Mouse (Mus musculus) liver, embryonic 13.5 days (tissue): ENCODE data around the gene Rbp7. TPM values are rescaled to one million over a fixed set of nuclear protein-coding genes. Genes with fewer than 3 reads are reported as not detected.
A peak's percentile ranks its signal among the peaks of the same experiment; 100 is the strongest.
"Not testable (repeated sequence)": the region's sequence is repeated elsewhere in the genome, so short reads cannot be mapped to it uniquely, and the experiment has no call there.

Source experiments
- ATAC-seq: fragments of 200-750 bp; cut with Nextera tagmentation; 2 replicates; pipeline ENCODE4 v1.8.0; 2017; ENCODE audit warnings: low read depth, mild to moderate bottlenecking, moderate number of reproducible peaks, moderate library complexity
- DNase-seq: peaks from one replicate; pipeline ENCODE4 v3.0.0; 2022
- H3K27ac ChIP-seq: fragments of 300-500 bp; sonication (generic); 2 replicates; pipeline ENCODE4 v1.5.1; 2015; ENCODE audit warnings: moderate library complexity, mild to moderate bottlenecking, inconsistent platforms
- H3K27me3 ChIP-seq: fragments of 300-500 bp; sonication (generic); 2 replicates; pipeline ENCODE4 v1.6.1; 2015; ENCODE audit warnings: mild to moderate bottlenecking, inconsistent platforms
- H3K36me3 ChIP-seq: fragments of 300-500 bp; sonication (generic); 2 replicates; pipeline ENCODE4 v1.6.1; 2015; ENCODE audit warnings: mild to moderate bottlenecking, inconsistent platforms
- H3K4me1 ChIP-seq: fragments of 300-500 bp; sonication (generic); replicated peaks from 2 replicates; pipeline ENCODE4 v1.6.1; 2015; ENCODE audit warnings: inconsistent platforms
- H3K4me2 ChIP-seq: fragments of 300-500 bp; sonication (generic); 2 replicates; pipeline ENCODE4 v1.6.1; 2015; ENCODE audit warnings: inconsistent platforms, mild to moderate bottlenecking, moderate library complexity
- H3K4me3 ChIP-seq: fragments of 300-500 bp; sonication (generic); replicated peaks from 2 replicates; pipeline ENCODE4 v1.5.1; 2015; ENCODE audit warnings: mild to moderate bottlenecking, inconsistent platforms
- H3K9ac ChIP-seq: fragments of 300-500 bp; sonication (generic); 2 replicates; pipeline ENCODE4 v1.6.1; 2015; ENCODE audit warnings: mild to moderate bottlenecking, inconsistent platforms
- H3K9me3 ChIP-seq: fragments of 300-500 bp; sonication (generic); replicated peaks from 2 replicates; pipeline ENCODE4 v1.6.1; 2016; ENCODE audit warnings: inconsistent platforms
- WGBS: fragments of 180-500 bp; shearing (Covaris S2); methylation state at CpG from one replicate; pipeline ENCODE4 v1.1.7; 2015; ENCODE audit not compliant: insufficient replicate concordance; 5-methylcytosine and 5-hydroxymethylcytosine counted together
- polyA plus RNA-seq: library from polyadenylated mRNA; unstranded; fragments of >200 nt; fragmentation: Nextera tagmentation; extraction: Ambion mirVana; gene quantifications from 2 replicates; pipeline ENCODE4 v1.2.1, GENCODE M21; 2015

Gene Rbp7
- polyA plus RNA-seq, 1 experiment from 2014 or later: not detected

DNA sequence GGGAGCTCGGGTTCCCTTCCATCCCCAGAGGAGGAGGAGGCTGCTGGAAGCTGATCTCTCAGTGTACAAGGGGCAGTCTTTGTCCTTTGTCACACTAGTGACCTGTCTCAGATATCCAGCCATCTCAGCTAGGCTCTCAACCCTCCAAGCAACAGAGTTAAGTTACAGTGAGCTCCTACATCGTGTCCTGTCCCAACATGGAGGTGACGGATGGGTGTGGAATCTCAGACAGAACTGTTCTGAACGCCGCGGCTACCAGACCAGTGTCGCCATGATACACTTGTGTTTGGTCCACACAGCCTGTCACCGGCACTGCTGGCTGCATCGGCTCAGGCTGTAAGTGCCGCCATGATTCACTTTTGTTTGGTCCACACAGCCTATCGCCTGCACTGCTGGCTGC, 22.3 kb upstream of the Rbp7 start, which contains the start of gene Tmem274:
TSS of gene Tmem274 (plus strand) at position 301 of the 400 bp plus-strand sequence.
- 80% methylated on average over 11 of the region's 11 CpGs for WGBS

DNA sequence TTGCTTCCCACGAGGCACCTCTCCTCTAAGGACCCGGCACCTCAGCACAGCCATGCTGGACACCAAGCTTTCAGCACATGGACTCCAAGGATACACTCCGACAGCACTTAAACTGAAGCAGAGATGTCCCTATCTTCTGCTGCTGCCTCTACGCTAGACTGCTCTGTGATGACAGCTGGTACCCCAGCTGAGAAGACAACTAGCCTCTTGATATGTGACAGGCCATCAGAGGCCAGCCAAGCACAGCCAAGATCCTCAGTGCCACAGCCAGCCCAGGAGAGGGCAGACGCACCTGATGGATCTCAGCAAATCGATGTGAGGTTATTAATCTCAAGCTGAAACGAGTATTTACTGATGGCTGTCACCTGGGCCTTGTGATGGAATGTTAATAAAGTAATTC, 20.3 kb upstream of the Rbp7 start:
- Histone ChIP-seq H3K4me3 (no peak overlapping the region), H3K27ac (no peak overlapping the region), H3K36me3 (peaks cover 12% of the 10 kb centered on the region), H3K9me3 (no peaks in the 10 kb centered on the region), H3K4me1 (no peaks in the 10 kb centered on the region), H3K9ac (no peak overlapping the region), H3K4me2 (no peak overlapping the region), H3K27me3 (no peaks in the 10 kb centered on the region)
- DNase-seq (no peak), ATAC-seq (no peak)
- WGBS: 69% methylated on average over 7 of the region's 7 CpGs

More for the DNA sequence above, 22.3 kb upstream of the Rbp7 start, which contains the start of gene Tmem274:
- no peaks in the 10 kb centered on the region for H3K27me3 ChIP-seq
- no peak within 1 kb of the TSS for H3K27ac ChIP-seq
- no peak within 1 kb of the TSS for H3K4me3 ChIP-seq
- no peak for ATAC-seq
- no peaks in the 10 kb centered on the region for H3K9me3 ChIP-seq
- no peak within 1 kb of the TSS for H3K9ac ChIP-seq
- no peaks in the 10 kb centered on the region for H3K4me1 ChIP-seq
- H3K4me2 ChIP-seq: no peak within 1 kb of the TSS
- DNase-seq: no peak
- peaks cover 7% of the 10 kb centered on the region for H3K36me3 ChIP-seq

DNA sequence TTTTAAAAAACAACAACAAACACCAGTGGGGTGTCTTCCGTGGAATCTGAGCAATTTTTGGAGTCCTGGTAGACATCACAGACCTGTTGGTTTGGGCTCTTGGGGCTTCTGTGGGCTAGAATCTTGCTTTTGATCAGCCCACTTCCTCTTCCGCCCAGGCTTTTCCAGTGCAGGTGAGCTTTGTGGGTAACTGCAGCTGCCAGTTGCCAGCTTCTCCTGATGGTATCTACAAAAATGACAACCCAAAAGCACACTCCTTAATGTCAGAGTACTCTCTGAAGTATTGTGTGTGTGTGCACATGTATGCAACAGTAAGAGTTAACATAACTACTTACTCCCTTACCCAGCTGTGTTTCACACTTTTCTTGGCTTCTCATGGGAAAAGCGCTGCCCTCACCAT, 14.8 kb upstream of the Rbp7 start:
- Histone ChIP-seq H3K4me3 (no peak overlapping the region), H3K9ac (no peak overlapping the region), H3K9me3 (no peaks in the 10 kb centered on the region), H3K27me3 (no peaks in the 10 kb centered on the region), H3K27ac (no peak overlapping the region), H3K4me2 (no peak overlapping the region), H3K4me1 (no peaks in the 10 kb centered on the region), H3K36me3 (peaks cover 15% of the 10 kb centered on the region)
- ATAC-seq: no peak
- 64% methylated on average over 3 of the region's 3 CpGs for WGBS
- DNase-seq: no peak

DNA sequence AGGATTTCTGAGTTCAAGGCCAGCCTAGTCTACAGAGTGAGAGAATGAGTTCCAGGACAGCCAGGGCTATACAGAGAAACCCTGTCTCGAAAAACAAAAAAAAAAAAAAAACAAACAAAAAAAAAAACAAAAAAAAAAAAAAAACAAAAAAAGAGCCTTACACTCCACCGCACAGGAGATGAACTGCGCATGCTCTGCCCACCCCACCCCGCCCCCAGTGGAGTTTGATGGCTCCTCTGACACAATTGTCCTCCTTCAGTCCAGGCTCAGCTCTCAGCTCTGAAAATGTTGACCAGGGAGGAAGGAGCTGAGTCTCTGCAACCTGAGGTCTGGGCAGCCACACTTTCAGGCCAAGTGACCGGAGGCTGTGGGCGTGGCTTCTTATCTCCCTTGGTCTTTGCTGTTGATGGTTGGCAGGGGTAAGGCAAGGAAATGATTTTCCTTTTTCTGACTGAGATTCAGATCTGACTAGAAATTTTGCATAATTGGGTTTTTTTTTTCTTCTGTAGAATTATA, 8.7 kb upstream of the Rbp7 start:
- Histone ChIP-seq H3K4me2 (no peak overlapping the region), H3K9me3 (no peaks in the 10 kb centered on the region), H3K9ac (no peak overlapping the region), H3K27ac (no peak overlapping the region), H3K4me1 (no peaks in the 10 kb centered on the region), H3K27me3 (no peaks in the 10 kb centered on the region), H3K4me3 (no peak overlapping the region), H3K36me3 (no peaks in the 10 kb centered on the region)
- WGBS: 46% methylated on average over 6 of the region's 6 CpGs
- DNase-seq: peak; percentile 4
- no peak for ATAC-seq

DNA sequence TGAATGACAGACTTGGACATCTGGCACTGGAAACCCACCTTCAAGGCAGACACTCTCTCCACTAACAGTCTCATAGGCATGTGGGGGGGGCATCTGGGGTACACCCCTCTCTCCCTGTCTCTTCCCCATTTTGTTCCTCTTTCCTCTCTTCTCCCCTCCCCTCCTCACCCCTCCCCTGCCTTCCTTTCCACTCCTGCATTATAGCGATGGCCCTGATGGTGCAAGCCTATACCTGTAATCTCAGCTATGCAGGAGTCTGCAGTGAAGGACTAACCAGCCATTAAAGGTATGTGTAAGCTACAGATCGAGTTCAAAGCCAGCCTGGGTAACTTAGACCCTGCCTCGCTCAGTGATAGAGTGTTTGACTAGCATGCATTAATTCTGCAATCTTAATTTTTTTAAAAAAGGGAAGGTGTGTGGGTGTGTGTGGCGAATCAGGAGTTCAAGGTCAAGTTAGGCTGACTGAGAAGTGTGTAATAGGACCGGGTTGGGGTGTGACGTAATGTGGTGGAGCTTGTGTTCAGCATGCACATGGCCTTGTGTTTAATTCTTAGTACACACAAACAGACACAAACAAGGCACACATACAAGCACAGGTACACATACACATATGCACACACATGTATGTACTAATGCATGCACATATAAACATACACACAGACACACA, 7.7 kb upstream of the Rbp7 start:
- 42% methylated on average over 6 of the region's 6 CpGs for WGBS
- Histone ChIP-seq H3K27me3 (no peaks in the 10 kb centered on the region), H3K4me3 (no peak overlapping the region), H3K4me2 (no peak overlapping the region), H3K36me3 (no peaks in the 10 kb centered on the region), H3K9me3 (no peaks in the 10 kb centered on the region), H3K4me1 (no peaks in the 10 kb centered on the region), H3K9ac (no peak overlapping the region), H3K27ac (no peak overlapping the region)
- DNase-seq (no peak), ATAC-seq (no peak)

DNA sequence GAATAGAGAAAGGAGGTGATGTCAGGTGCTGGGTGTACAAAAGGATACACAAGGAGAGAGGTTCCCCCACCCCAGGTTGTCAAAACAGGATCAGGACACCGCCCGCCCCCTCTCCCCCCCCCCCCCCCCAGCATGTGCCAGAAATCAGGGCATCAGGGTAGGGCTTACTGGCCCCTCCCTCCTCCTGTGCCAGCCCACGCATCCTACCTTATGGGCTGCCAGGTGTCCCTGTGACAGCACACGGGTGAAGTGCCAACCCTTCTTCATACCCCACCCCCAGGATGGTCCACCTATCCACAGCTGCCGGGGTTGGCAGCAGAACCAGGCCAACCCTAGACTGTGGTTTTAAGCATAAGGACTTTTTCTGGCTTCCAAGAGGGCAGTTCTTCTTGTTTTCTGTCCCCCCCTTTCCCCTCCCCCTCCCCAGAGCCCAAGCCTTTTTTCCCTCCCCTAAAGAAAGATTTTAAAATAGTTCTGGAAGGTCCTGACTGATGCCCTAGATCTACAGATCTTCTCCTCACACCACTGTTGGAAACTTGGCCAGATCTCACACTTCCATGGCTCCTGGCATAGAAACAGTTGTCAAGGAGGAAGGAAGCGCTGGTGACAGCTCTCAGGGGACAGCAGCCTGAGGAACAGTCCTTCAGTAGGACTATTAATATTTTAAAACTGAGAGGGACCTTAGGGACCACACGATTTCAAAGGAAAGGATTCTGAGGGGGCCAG, 7.0 kb upstream of the Rbp7 start:
- WGBS: 28% methylated on average over 5 of the region's 7 CpGs
- Histone ChIP-seq H3K27ac (no peak overlapping the region), H3K9me3 (no peaks in the 10 kb centered on the region), H3K4me1 (no peaks in the 10 kb centered on the region), H3K4me2 (no peak overlapping the region), H3K27me3 (no peaks in the 10 kb centered on the region), H3K36me3 (no peaks in the 10 kb centered on the region), H3K9ac (no peak overlapping the region), H3K4me3 (no peak overlapping the region)
- no peak for ATAC-seq
- no peak for DNase-seq

DNA sequence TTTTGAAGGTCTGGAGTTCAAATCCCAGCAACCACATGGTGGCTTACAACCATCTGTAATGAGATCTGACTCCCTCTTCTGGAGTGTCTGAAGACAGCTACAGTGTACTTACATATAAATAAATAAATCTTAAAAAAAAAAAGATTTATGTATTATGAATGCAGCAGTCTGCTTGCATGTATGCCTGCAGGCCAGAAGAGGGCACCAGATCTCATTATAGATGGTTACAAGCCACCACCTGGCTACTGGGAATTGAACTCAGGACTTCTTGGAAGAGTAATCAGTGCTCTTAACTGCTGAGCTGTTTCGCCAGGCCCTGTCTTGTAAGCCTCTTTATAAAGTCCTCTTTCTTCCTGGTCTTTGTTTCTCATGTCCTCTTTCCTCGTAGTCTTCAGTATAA, 5.7 kb upstream of the Rbp7 start:
- not testable (repeated sequence) for H3K27ac ChIP-seq, H3K9ac ChIP-seq, DNase-seq, H3K27me3 ChIP-seq, H3K4me2 ChIP-seq, H3K9me3 ChIP-seq, ATAC-seq, H3K4me3 ChIP-seq, H3K4me1 ChIP-seq, H3K36me3 ChIP-seq
- WGBS: 70% methylated on average over 2 of the region's 2 CpGs

DNA sequence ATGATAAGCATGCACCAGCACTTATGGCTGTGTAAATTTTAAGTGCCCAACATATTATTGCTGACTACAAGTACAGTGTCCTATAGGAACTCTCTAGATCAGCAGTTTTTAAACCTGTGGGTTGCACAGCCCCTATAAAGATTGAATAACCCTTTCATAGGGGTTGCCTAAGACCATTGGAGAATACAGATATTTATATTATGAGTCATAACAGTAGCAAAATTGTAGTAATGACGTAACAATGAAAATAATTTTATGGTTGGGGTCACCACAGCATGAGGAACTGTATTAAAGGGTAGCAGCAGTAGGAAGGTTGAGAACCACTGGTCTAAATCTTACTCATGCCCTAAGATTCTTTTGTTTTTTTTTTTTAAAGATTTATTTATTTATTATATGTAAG, 4.6 kb upstream of the Rbp7 start:
- WGBS: 63% methylated on average over 1 of the region's 1 CpGs
- DNase-seq (no peak), ATAC-seq (no peak)
- no peak overlapping the region for H3K27ac ChIP-seq
- no peaks in the 10 kb centered on the region for H3K9me3 ChIP-seq
- H3K4me3 ChIP-seq: no peak overlapping the region
- no peak overlapping the region for H3K9ac ChIP-seq
- no peaks in the 10 kb centered on the region for H3K36me3 ChIP-seq
- H3K4me2 ChIP-seq: no peak overlapping the region
- no peaks in the 10 kb centered on the region for H3K4me1 ChIP-seq
- no peaks in the 10 kb centered on the region for H3K27me3 ChIP-seq

DNA sequence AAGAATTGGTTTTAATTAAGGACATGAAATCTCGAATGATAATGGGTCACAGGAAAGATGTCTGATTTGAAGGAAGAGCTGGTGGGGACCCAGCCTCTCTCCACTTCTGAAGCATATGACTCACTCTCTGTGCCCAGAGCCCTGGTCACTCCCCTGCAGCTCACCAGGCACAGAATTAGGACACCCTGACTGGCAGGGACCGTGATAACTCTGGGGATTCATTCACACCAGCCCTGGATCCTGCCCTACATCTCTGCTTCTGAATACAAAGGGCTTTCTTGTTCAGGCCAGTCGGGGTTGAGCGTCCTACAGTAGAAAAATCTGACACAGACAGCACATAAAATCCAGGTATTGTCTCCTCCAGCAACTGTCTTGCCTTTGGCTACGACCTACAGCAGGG, 3.7 kb upstream of the Rbp7 start:
- no peak overlapping the region for H3K4me2 ChIP-seq
- H3K4me1 ChIP-seq: no peaks in the 10 kb centered on the region
- no peak for DNase-seq
- H3K4me3 ChIP-seq: no peak overlapping the region
- H3K9ac ChIP-seq: no peak overlapping the region
- no peaks in the 10 kb centered on the region for H3K27me3 ChIP-seq
- WGBS: 54% methylated on average over 5 of the region's 5 CpGs
- H3K36me3 ChIP-seq: no peaks in the 10 kb centered on the region
- H3K9me3 ChIP-seq: no peaks in the 10 kb centered on the region
- no peak overlapping the region for H3K27ac ChIP-seq
- ATAC-seq: no peak

DNA sequence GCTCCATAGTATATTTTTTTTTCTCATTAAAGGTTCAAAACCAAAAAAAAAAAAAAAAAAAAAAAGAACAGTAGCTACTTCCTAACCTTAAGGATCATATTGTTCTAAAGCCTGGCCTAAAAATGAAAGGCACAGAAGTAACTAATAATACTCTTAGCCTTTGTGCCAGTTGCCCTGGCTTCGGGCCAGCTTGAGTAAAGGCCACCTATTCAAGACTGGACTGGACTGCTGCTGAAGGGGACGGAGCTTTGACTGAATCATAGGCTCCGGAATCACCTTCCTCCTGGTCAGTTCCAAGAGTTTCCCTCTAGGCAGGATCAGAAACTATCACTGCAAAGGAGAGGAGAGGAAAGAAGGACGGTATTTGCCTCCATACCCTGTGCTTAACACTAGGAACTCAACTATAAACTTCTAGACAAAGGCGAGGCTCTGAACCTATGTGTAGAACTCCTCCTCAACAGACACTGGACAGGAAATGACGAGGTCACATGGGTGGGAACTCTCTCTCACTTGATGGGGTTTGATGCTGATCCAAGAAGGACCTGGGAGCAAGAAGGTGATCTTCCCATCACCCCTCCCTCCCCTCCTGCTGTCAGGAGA, 3.2 kb upstream of the Rbp7 start:
- H3K4me1 ChIP-seq: no peaks in the 10 kb centered on the region
- H3K9ac ChIP-seq: no peak overlapping the region
- ATAC-seq (no peak), DNase-seq (no peak)
- H3K4me3 ChIP-seq: no peak overlapping the region
- H3K27ac ChIP-seq: no peak overlapping the region
- WGBS: 61% methylated on average over 6 of the region's 6 CpGs
- no peaks in the 10 kb centered on the region for H3K9me3 ChIP-seq
- no peaks in the 10 kb centered on the region for H3K27me3 ChIP-seq
- H3K4me2 ChIP-seq: no peak overlapping the region
- no peaks in the 10 kb centered on the region for H3K36me3 ChIP-seq

DNA sequence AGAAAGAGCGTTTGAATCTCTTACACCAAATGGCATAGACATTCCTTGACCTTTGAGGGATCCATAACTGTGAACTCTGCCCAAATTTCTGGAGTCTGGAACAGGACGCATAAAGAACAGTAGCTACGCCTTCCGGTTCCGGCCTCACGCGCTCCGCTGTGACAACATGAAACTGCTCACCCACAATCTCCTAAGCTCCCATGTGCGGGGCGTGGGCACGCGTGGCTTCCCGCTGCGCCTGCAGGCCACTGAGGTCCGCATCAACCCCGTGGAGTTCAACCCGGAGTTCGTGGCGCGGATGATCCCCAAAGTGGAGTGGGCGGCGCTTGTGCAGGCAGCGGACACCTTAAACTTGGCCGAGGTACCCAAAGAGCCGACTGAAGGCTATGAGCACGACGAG, 2.4 kb upstream of the Rbp7 start:
- ATAC-seq, H3K27ac ChIP-seq, H3K4me3 ChIP-seq, H3K9ac ChIP-seq, H3K9me3 ChIP-seq, H3K36me3 ChIP-seq, H3K27me3 ChIP-seq, H3K4me2 ChIP-seq, DNase-seq, H3K4me1 ChIP-seq: not testable (repeated sequence)
- 75% methylated on average over 27 of the region's 27 CpGs for WGBS
